Mouse (Mus musculus): Measurements from ENCODE around the gene Grid2ip. TPM values are rescaled to one million over a fixed set of nuclear protein-coding genes. Genes with fewer than 3 reads are reported as not detected.

The Grid2ip gene
- 0.80 and 0.87 TPM in 2 replicates for polyA plus RNA-seq (2015; fragmentation: Nextera tagmentation; extraction: Ambion mirVana)

GRCm38 (mm10) chr5:143356686-143357388 lies at the start of gene Grid2ip:
Grid2ip (plus strand) TSS chr5:143357338.
- Histone ChIP-seq H3K4me3 (ENCODE audit: low read depth, low read length) (peak within 1 kb of the TSS; percentile 28), H3K4me1 (ENCODE audit: control insufficient read depth, insufficient read depth, low read length) (peaks cover 8% of the 10 kb centered on the region; the same call in 1 of the 2 replicates), H3K27me3 (ENCODE audit: control insufficient read depth, insufficient read depth, low read depth, low read length) (no peaks in the 10 kb centered on the region; the same call in none of the 2 replicates), H3K9me3 (replicated peaks; ENCODE audit: control insufficient read depth, low read length, poor library complexity, severe bottlenecking) (no peaks in the 10 kb centered on the region; the same call in 1 of the 2 replicates), H3K4me2 (ENCODE audit: low read length) (peak within 1 kb of the TSS; percentile 49), H3K9ac (ENCODE audit: low read depth, low read length) (peak within 1 kb of the TSS; percentile 56), H3K36me3 (ENCODE audit: control insufficient read depth, insufficient read depth, low read length) (no peaks in the 10 kb centered on the region), H3K27ac (ENCODE audit: low read length) (no peak within 1 kb of the TSS)
- 17% methylated on average over 17 of the region's 17 CpGs for WGBS
- no peak for ATAC-seq

- H3K27me3 ChIP-seq (ENCODE audit: control insufficient read depth, insufficient read depth, low read depth, low read length) = no peaks in the 10 kb centered on the region
- no peak overlapping the region for H3K9ac ChIP-seq (ENCODE audit: low read depth, low read length)
- no peak overlapping the region for H3K4me3 ChIP-seq (ENCODE audit: low read depth, low read length)
- H3K4me1 ChIP-seq (ENCODE audit: control insufficient read depth, insufficient read depth, low read length) = peaks cover 22% of the 10 kb centered on the region
- no peak overlapping the region for H3K27ac ChIP-seq (ENCODE audit: low read length)
- peaks cover 46% of the 10 kb centered on the region for H3K36me3 ChIP-seq (ENCODE audit: control insufficient read depth, insufficient read depth, low read length)
- no peaks in the 10 kb centered on the region for H3K9me3 ChIP-seq (replicated peaks; ENCODE audit: control insufficient read depth, low read length, poor library complexity, severe bottlenecking)
- 94% methylated on average over 5 of the region's 5 CpGs for WGBS
- no peak overlapping the region for H3K4me2 ChIP-seq (ENCODE audit: low read length)
- ATAC-seq = no peak
Observed at GRCm38 (mm10) chr5:143308825-143309224, 48.3 kb upstream of the Grid2ip start.

DNA sequence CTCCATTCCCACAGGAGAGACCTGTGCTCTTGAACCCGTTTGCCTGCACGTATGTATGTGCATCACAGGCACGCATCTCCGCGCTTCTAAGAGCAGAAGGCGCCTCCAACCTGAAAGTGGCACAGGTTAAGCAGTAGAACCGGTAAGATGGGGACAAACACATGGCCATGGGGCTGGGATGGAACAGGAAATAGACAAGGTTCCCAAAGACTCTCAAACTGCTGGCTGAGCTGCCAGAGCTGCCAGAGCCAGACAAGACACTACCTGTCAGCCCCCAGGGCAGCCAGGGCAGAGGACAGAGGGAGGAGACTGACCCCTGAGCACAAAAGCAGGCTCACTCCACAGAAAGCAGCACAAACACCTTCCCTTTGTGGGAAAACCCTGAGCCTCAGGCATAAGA lies 47.2 kb upstream of the Grid2ip start:
- Histone ChIP-seq H3K36me3 (ENCODE audit: control insufficient read depth, insufficient read depth, low read length) (peaks cover 42% of the 10 kb centered on the region), H3K9me3 (replicated peaks; ENCODE audit: control insufficient read depth, low read length, poor library complexity, severe bottlenecking) (no peaks in the 10 kb centered on the region), H3K4me1 (ENCODE audit: control insufficient read depth, insufficient read depth, low read length) (peaks cover 27% of the 10 kb centered on the region), H3K27me3 (ENCODE audit: control insufficient read depth, insufficient read depth, low read depth, low read length) (no peaks in the 10 kb centered on the region), H3K9ac (ENCODE audit: low read depth, low read length) (no peak overlapping the region), H3K27ac (ENCODE audit: low read length) (no peak overlapping the region), H3K4me3 (ENCODE audit: low read depth, low read length) (no peak overlapping the region), H3K4me2 (ENCODE audit: low read length) (no peak overlapping the region)
- WGBS = 98% methylated on average over 7 of the region's 7 CpGs
- ATAC-seq = no peak

DNA sequence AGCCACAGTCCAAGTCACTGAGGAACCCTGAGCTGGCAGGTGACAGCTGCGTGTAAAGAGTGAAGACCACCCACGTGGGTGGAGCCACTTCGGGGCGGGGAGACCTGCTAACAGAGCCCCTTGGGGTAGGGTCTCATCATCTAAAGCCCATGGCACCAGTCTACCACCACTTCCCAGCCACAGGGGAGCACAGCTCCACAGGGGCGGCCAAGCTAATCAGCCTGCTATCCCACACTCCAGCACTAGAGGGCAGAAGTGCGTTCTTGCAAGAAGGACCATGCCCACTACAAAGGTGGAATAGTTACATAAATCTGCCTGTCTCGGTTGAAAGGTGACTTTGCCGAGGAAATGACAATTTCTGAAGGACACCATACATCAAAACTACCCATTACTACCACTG lies 45.3 kb upstream of the Grid2ip start:
- no peaks in the 10 kb centered on the region for H3K27me3 ChIP-seq (ENCODE audit: control insufficient read depth, insufficient read depth, low read depth, low read length)

DNA sequence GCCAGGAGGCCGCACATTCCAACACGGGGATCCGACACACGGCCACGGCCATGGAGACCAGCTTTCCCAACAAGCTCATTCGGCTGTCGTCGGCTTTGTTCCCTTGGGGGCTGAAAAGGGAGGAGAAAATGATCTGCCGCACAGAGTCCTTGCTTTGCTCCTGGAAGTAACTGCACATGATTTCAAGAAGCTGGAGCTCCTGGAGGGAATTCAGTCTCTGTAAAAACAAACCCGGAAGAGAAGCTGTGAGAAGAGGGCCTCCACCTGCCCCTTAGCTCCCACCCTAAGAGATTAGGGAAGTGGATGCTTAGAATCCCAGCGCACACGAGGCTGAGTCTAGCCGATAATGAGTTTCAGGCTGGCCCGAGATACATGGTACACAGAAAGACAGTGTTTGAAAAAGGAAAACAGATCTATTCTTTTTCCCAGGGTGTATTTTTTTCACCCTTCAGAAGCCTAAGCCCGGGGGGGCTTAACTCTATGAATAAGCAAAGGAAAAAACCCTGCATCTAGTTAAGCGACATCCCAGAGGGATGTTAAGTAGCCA lies 42.9 kb upstream of the Grid2ip start:
- Histone ChIP-seq H3K4me1 (ENCODE audit: control insufficient read depth, insufficient read depth, low read length) (peaks cover 23% of the 10 kb centered on the region), H3K27ac (ENCODE audit: low read length) (peak overlapping the region; percentile 97), H3K27me3 (ENCODE audit: control insufficient read depth, insufficient read depth, low read depth, low read length) (no peaks in the 10 kb centered on the region), H3K9ac (ENCODE audit: low read depth, low read length) (peak overlapping the region; percentile 98), H3K4me2 (ENCODE audit: low read length) (peak overlapping the region; percentile 68), H3K36me3 (ENCODE audit: control insufficient read depth, insufficient read depth, low read length) (peaks cover 27% of the 10 kb centered on the region), H3K9me3 (replicated peaks; ENCODE audit: control insufficient read depth, low read length, poor library complexity, severe bottlenecking) (no peaks in the 10 kb centered on the region), H3K4me3 (ENCODE audit: low read depth, low read length) (peak overlapping the region; percentile 89)
- under 1% methylated on average over 16 of the region's 16 CpGs for WGBS
- ATAC-seq = no peak; the same call in 1 of the 2 replicates

More for the DNA sequence above, 45.3 kb upstream of the Grid2ip start:
- no peak for ATAC-seq
- Histone ChIP-seq H3K9me3 (replicated peaks; ENCODE audit: control insufficient read depth, low read length, poor library complexity, severe bottlenecking) (no peaks in the 10 kb centered on the region), H3K4me1 (ENCODE audit: control insufficient read depth, insufficient read depth, low read length) (peaks cover 26% of the 10 kb centered on the region), H3K4me2 (ENCODE audit: low read length) (no peak overlapping the region), H3K9ac (ENCODE audit: low read depth, low read length) (no peak overlapping the region), H3K27ac (ENCODE audit: low read length) (no peak overlapping the region), H3K4me3 (ENCODE audit: low read depth, low read length) (no peak overlapping the region), H3K36me3 (ENCODE audit: control insufficient read depth, insufficient read depth, low read length) (peaks cover 40% of the 10 kb centered on the region)
- 74% methylated on average over 8 of the region's 8 CpGs for WGBS

GRCm38 (mm10) chr5:143314730-143315513 lies 42.2 kb upstream of the Grid2ip start, which contains the start of gene E130309D02Rik:
E130309D02Rik (minus strand) TSS chr5:143315360.
- H3K9me3 ChIP-seq (replicated peaks; ENCODE audit: control insufficient read depth, low read length, poor library complexity, severe bottlenecking) = no peaks in the 10 kb centered on the region
- peaks cover 24% of the 10 kb centered on the region for H3K36me3 ChIP-seq (ENCODE audit: control insufficient read depth, insufficient read depth, low read length)
- peak; percentile 79 for ATAC-seq
- peak within 1 kb of the TSS; percentile 97 for H3K27ac ChIP-seq (ENCODE audit: low read length)
- under 1% methylated on average over 90 of the region's 101 CpGs for WGBS
- H3K4me1 ChIP-seq (ENCODE audit: control insufficient read depth, insufficient read depth, low read length) = peaks cover 23% of the 10 kb centered on the region
- peak within 1 kb of the TSS; percentile 68 for H3K4me2 ChIP-seq (ENCODE audit: low read length)
- H3K27me3 ChIP-seq (ENCODE audit: control insufficient read depth, insufficient read depth, low read depth, low read length) = no peaks in the 10 kb centered on the region
- H3K4me3 ChIP-seq (ENCODE audit: low read depth, low read length) = peak within 1 kb of the TSS; percentile 89
- peak within 1 kb of the TSS; percentile 98 for H3K9ac ChIP-seq (ENCODE audit: low read depth, low read length)

- peak overlapping the region; percentile 97 for H3K27ac ChIP-seq (ENCODE audit: low read length)
- no peaks in the 10 kb centered on the region for H3K27me3 ChIP-seq (ENCODE audit: control insufficient read depth, insufficient read depth, low read depth, low read length)
- H3K9me3 ChIP-seq (replicated peaks; ENCODE audit: control insufficient read depth, low read length, poor library complexity, severe bottlenecking) = no peaks in the 10 kb centered on the region
- H3K4me1 ChIP-seq (ENCODE audit: control insufficient read depth, insufficient read depth, low read length) = peaks cover 21% of the 10 kb centered on the region
- H3K4me2 ChIP-seq (ENCODE audit: low read length) = peak overlapping the region; percentile 68
- H3K4me3 ChIP-seq (ENCODE audit: low read depth, low read length) = peak overlapping the region; percentile 89
- peak; percentile 37 for ATAC-seq
- H3K9ac ChIP-seq (ENCODE audit: low read depth, low read length) = no peak overlapping the region
- 13% methylated on average over 8 of the region's 8 CpGs for WGBS
- H3K36me3 ChIP-seq (ENCODE audit: control insufficient read depth, insufficient read depth, low read length) = peaks cover 22% of the 10 kb centered on the region
Observed at GRCm38 (mm10) chr5:143315514-143315888, 41.6 kb upstream of the Grid2ip start.

- no peaks in the 10 kb centered on the region for H3K9me3 ChIP-seq (replicated peaks; ENCODE audit: control insufficient read depth, low read length, poor library complexity, severe bottlenecking)
- no peak overlapping the region for H3K4me2 ChIP-seq (ENCODE audit: low read length)
- 93% methylated on average over 5 of the region's 5 CpGs for WGBS
- no peak overlapping the region for H3K9ac ChIP-seq (ENCODE audit: low read depth, low read length)
- no peak overlapping the region for H3K4me3 ChIP-seq (ENCODE audit: low read depth, low read length)
- peaks cover 14% of the 10 kb centered on the region; the same call in 1 of the 2 replicates for H3K36me3 ChIP-seq (ENCODE audit: control insufficient read depth, insufficient read depth, low read length)
- no peak for ATAC-seq
- no peaks in the 10 kb centered on the region for H3K27me3 ChIP-seq (ENCODE audit: control insufficient read depth, insufficient read depth, low read depth, low read length)
- peaks cover 20% of the 10 kb centered on the region for H3K4me1 ChIP-seq (ENCODE audit: control insufficient read depth, insufficient read depth, low read length)
- H3K27ac ChIP-seq (ENCODE audit: low read length) = no peak overlapping the region
Observed at GRCm38 (mm10) chr5:143316605-143317287, 40.4 kb upstream of the Grid2ip start.

Data from midbrain, embryonic 16.5 days (tissue).